Mouse (Mus musculus) CH12.LX (cell line): ENCODE data around the gene Gpr183.

Experiments
- CHD1 ChIP-seq: IDR thresholded peaks from 2 replicates; pipeline ENCODE4 v1.6.1; 2012; ENCODE audit warnings: low read depth, low read length, improper control_type of control experiment, inconsistent platforms
- CHD2 ChIP-seq: IDR thresholded peaks from 2 replicates; pipeline ENCODE4 v1.6.1; 2011; ENCODE audit warnings: low read length, improper control_type of control experiment
- CTCF ChIP-seq, 2 experiments: IDR thresholded peaks in 1 of 2; conservative IDR thresholded peaks in 1 of 2; 2 replicates each; pipeline ENCODE4 v1.5.1; 2011 to 2012; ENCODE audit warnings: low read depth in 2 of 2, low read length in 2 of 2, improper control_type of control experiment in 1 of 2, inconsistent platforms in 1 of 2, mild to moderate bottlenecking in 1 of 2, moderate library complexity in 1 of 2
- EP300 ChIP-seq: IDR thresholded peaks from 2 replicates; pipeline ENCODE4 v1.6.1; 2011; ENCODE audit warnings: low read length, improper control_type of control experiment
- GABPA ChIP-seq: IDR thresholded peaks from 2 replicates; pipeline ENCODE4 v1.6.1; 2012; ENCODE audit warnings: low read depth, low read length, improper control_type of control experiment, inconsistent platforms; ENCODE audit not compliant: insufficient replicate concordance
- HCFC1 ChIP-seq: IDR thresholded peaks from 2 replicates; pipeline ENCODE4 v1.6.1; 2012; ENCODE audit warnings: low read depth, mild to moderate bottlenecking, inconsistent platforms, low read length, improper control_type of control experiment
- IRF4 ChIP-seq: IDR thresholded peaks from 2 replicates; pipeline ENCODE4 v1.6.1; 2014; ENCODE audit warnings: low read depth, mild to moderate bottlenecking, inconsistent platforms, low read length, improper control_type of control experiment
- POLR2A ChIP-seq: IDR thresholded peaks from 2 replicates; pipeline ENCODE4 v1.6.1; 2011; ENCODE audit warnings: low read depth, mild to moderate bottlenecking, improper control_type of control experiment, low read length
- POLR2AphosphoS2 ChIP-seq: IDR thresholded peaks from 2 replicates; pipeline ENCODE4 v1.6.1; 2011; ENCODE audit warnings: low read depth, low read length, improper control_type of control experiment

DNA sequence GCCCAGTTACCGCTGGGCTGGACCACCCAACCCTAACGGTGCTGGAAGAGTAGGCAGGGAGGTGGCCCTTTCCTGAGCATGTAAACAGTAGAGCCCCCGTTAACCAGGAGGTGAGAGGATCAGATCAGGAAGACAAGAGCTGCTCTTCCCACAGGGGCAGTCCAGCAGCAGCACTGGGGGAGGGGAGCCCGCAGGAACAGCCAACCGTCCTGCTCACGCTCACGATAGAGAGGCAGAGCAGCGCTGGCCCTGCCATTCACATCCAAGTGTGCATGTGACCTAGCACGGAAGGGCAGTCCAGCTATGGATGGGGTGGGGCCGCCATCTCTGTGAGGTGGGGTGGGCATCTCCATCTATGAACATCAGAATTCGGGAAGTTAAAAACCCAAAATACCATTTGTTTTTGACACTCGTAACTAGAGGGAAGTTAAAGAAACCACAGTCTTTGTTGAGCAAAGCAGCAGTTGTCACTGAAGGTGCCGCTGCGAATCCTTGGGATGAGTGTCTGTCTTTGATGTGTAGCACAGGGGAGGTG lies 48.5 kb upstream of the Gpr183 start:
- TF ChIP-seq EP300 (no peak), CHD1 (no peak), IRF4 (no peak), POLR2AphosphoS2 (no peak), CTCF (conservative IDR thresholded peaks at IDR 0.05 in 1 of 2, IDR thresholded peaks at IDR 0.05 in 1 of 2; ENCODE audit: low read depth in 2 of 2, low read length in 2 of 2) (no peak), CHD2 (no peak), GABPA (no peak), POLR2A (no peak), HCFC1 (no peak)
